Mouse (Mus musculus) E14TG2a.4 (cell line): ENCODE measurements at regions not wholly inside any gene's neighbourhood (a gene's known extent, or its start where the extent isn't known, plus 50 kb on each side); places are given as distances from the start of the nearest gene placed in this dataset.

Experiments used
- CTCF ChIP-seq: conservative IDR thresholded peaks from 2 replicates; pipeline ENCODE4 v1.5.1; 2014; ENCODE audit warnings: low read length
- NANOG ChIP-seq: IDR thresholded peaks from 2 replicates; pipeline ENCODE4 v1.6.1; 2014; ENCODE audit warnings: borderline replicate concordance, low read length, mixed read lengths
- POU5F1 ChIP-seq: IDR thresholded peaks from 2 replicates; pipeline ENCODE4 v1.6.1; 2014; ENCODE audit warnings: low read length, borderline replicate concordance

DNA sequence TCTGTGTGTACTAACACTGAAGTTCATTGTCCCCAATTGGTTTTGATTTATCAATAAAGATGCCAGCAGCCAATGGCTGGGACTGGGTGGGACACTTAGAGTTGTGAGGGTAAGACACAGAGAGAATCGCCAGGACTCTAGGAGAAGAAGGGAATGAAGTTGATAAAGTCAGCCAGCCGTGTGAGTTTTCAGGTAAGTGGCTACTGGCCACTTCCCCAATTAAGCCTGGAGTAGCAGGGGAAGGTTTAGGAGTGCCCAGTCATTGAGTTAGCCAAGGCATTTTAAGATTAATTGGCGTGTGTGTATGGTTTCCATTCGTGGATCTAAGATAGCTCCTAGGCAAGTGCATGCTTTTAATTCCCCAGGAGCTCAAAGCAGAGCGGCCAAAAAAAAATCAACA, 141.5 kb downstream of the Tmem17 start:
- TF ChIP-seq CTCF: no peak
- TF ChIP-seq NANOG: no peak
- TF ChIP-seq POU5F1: no peak
